Mouse (Mus musculus) lung, embryonic 15.5 days (tissue): ENCODE measurements around the gene Gm9733. TPM values are rescaled to one million over a fixed set of nuclear protein-coding genes. Genes with fewer than 3 reads are reported as not detected.
"Not testable (repeated sequence)": the region's sequence is repeated elsewhere in the genome, so short reads cannot be mapped to it uniquely, and the experiment has no call there.

Source experiments
- ATAC-seq: fragments of 200-750 bp; cut with Nextera tagmentation; 2 replicates; pipeline ENCODE4 v1.8.0; 2017; ENCODE audit warnings: moderate number of reproducible peaks, borderline replicate concordance; ENCODE audit not compliant: low FRiP score, low TSS enrichment; ENCODE audit errors: extremely low read depth
- H3K27ac ChIP-seq: fragments of 300-500 bp; sonication (generic); 2 replicates; pipeline ENCODE4 v1.5.1; 2015; ENCODE audit warnings: moderate library complexity, mild to moderate bottlenecking, inconsistent platforms
- H3K27me3 ChIP-seq: fragments of 300-500 bp; sonication (generic); 2 replicates; pipeline ENCODE4 v1.6.1; 2015; ENCODE audit warnings: inconsistent platforms
- H3K36me3 ChIP-seq: fragments of 300-500 bp; sonication (generic); 2 replicates; pipeline ENCODE4 v1.6.1; 2015; ENCODE audit warnings: inconsistent platforms
- H3K4me1 ChIP-seq: fragments of 300-500 bp; sonication (generic); 2 replicates; pipeline ENCODE4 v1.6.1; 2015; ENCODE audit warnings: inconsistent platforms
- H3K4me2 ChIP-seq: fragments of 300-500 bp; sonication (generic); 2 replicates; pipeline ENCODE4 v1.6.1; 2015; ENCODE audit warnings: inconsistent platforms, mild to moderate bottlenecking, moderate library complexity
- H3K4me3 ChIP-seq: fragments of 300-500 bp; sonication (generic); 2 replicates; pipeline ENCODE4 v1.5.1; 2015; ENCODE audit warnings: mild to moderate bottlenecking, inconsistent platforms
- H3K9ac ChIP-seq: fragments of 300-500 bp; sonication (generic); 2 replicates; pipeline ENCODE4 v1.6.1; 2015; ENCODE audit warnings: inconsistent platforms
- H3K9me3 ChIP-seq: fragments of 300-500 bp; sonication (generic); 2 replicates; pipeline ENCODE4 v1.6.1; 2016; ENCODE audit warnings: inconsistent platforms
- WGBS: fragments of 180-500 bp; shearing (Covaris S2); methylation state at CpG from one replicate; pipeline ENCODE4 v1.1.7; 2015; 5-methylcytosine and 5-hydroxymethylcytosine counted together
- polyA plus RNA-seq: library from polyadenylated mRNA; unstranded; fragments of >200 nt; fragmentation: Nextera tagmentation; extraction: Ambion mirVana; gene quantifications from 2 replicates; pipeline ENCODE4 v1.2.1, GENCODE M21; 2015

Gene Gm9733
- 0.26 TPM in 1 of 2 replicates, not detected in the other for polyA plus RNA-seq

GRCm38 (mm10) chr3:15332063-15332462 lies at the start of gene Gm9733:
Gm9733 (minus strand) TSS chr3:15332302.
- Histone ChIP-seq H3K9me3 (no peaks in the 10 kb centered on the region; the same call in 1 of the 2 replicates), H3K4me2 (no peak within 1 kb of the TSS), H3K36me3 (no peaks in the 10 kb centered on the region), H3K27me3 (no peaks in the 10 kb centered on the region), H3K27ac (no peak within 1 kb of the TSS), H3K4me1 (no peaks in the 10 kb centered on the region), H3K9ac (no peak within 1 kb of the TSS), H3K4me3 (no peak within 1 kb of the TSS)
- ATAC-seq = no peak
- 78% methylated on average over 3 of the region's 3 CpGs for WGBS

- not testable (repeated sequence) for H3K27ac ChIP-seq
Observed at GRCm38 (mm10) chr3:15355690-15356089, 23.6 kb upstream of the Gm9733 start.

GRCm38 (mm10) chr3:15350318-15350717 lies 18.2 kb upstream of the Gm9733 start:
- not testable (repeated sequence) for H3K4me1 ChIP-seq

More at GRCm38 (mm10) chr3:15355690-15356089, 23.6 kb upstream of the Gm9733 start:
- not testable (repeated sequence) for H3K9ac ChIP-seq, H3K4me2 ChIP-seq, ATAC-seq, H3K36me3 ChIP-seq, H3K4me1 ChIP-seq, H3K27me3 ChIP-seq, H3K9me3 ChIP-seq, H3K4me3 ChIP-seq
- 71% methylated on average over 3 of the region's 3 CpGs for WGBS

GRCm38 (mm10) chr3:15345606-15346005 lies 13.5 kb upstream of the Gm9733 start:
- H3K27me3 ChIP-seq, H3K9ac ChIP-seq, H3K36me3 ChIP-seq, H3K27ac ChIP-seq, H3K4me2 ChIP-seq, ATAC-seq, H3K4me1 ChIP-seq, H3K4me3 ChIP-seq, H3K9me3 ChIP-seq: not testable (repeated sequence)
- 53% methylated on average over 3 of the region's 3 CpGs for WGBS

More at GRCm38 (mm10) chr3:15350318-15350717, 18.2 kb upstream of the Gm9733 start:
- not testable (repeated sequence) for H3K9me3 ChIP-seq, H3K4me2 ChIP-seq, H3K4me3 ChIP-seq, H3K36me3 ChIP-seq, H3K27ac ChIP-seq, H3K9ac ChIP-seq, H3K27me3 ChIP-seq, ATAC-seq
- 80% methylated on average over 1 of the region's 2 CpGs for WGBS

GRCm38 (mm10) chr3:15340287-15340686 lies 8.2 kb upstream of the Gm9733 start:
- 59% methylated on average over 1 of the region's 1 CpGs for WGBS
- Histone ChIP-seq H3K9me3 (no peaks in the 10 kb centered on the region), H3K4me2 (no peak overlapping the region), H3K9ac (no peak overlapping the region), H3K27ac (no peak overlapping the region), H3K4me3 (no peak overlapping the region), H3K27me3 (no peaks in the 10 kb centered on the region), H3K36me3 (no peaks in the 10 kb centered on the region), H3K4me1 (no peaks in the 10 kb centered on the region)
- no peak for ATAC-seq

- Histone ChIP-seq H3K27ac (no peak overlapping the region), H3K4me1 (no peaks in the 10 kb centered on the region), H3K27me3 (no peaks in the 10 kb centered on the region), H3K4me2 (no peak overlapping the region), H3K9me3 (no peaks in the 10 kb centered on the region; the same call in 1 of the 2 replicates), H3K9ac (no peak overlapping the region), H3K4me3 (no peak overlapping the region), H3K36me3 (no peaks in the 10 kb centered on the region)
- ATAC-seq = no peak
- WGBS = 63% methylated on average over 2 of the region's 2 CpGs
Observed at GRCm38 (mm10) chr3:15334182-15334581, 2.1 kb upstream of the Gm9733 start.

GRCm38 (mm10) chr3:15331545-15331944 lies 557 bp downstream of the Gm9733 start:
- no peak overlapping the region for H3K4me2 ChIP-seq
- 66% methylated on average over 3 of the region's 3 CpGs for WGBS

GRCm38 (mm10) chr3:15329549-15329948 lies 2.6 kb downstream of the Gm9733 start:
- no peak overlapping the region for H3K4me2 ChIP-seq
- no peaks in the 10 kb centered on the region for H3K4me1 ChIP-seq
- no peak overlapping the region for H3K9ac ChIP-seq
- no peaks in the 10 kb centered on the region; the same call in 1 of the 2 replicates for H3K9me3 ChIP-seq
- no peak overlapping the region for H3K27ac ChIP-seq
- ATAC-seq = no peak
- H3K36me3 ChIP-seq = no peaks in the 10 kb centered on the region
- H3K4me3 ChIP-seq = no peak overlapping the region
- H3K27me3 ChIP-seq = no peaks in the 10 kb centered on the region

More at GRCm38 (mm10) chr3:15331545-15331944, 557 bp downstream of the Gm9733 start:
- H3K9ac ChIP-seq = no peak overlapping the region
- H3K27me3 ChIP-seq = no peaks in the 10 kb centered on the region
- ATAC-seq = no peak
- H3K4me3 ChIP-seq = no peak overlapping the region
- H3K9me3 ChIP-seq = no peaks in the 10 kb centered on the region; the same call in 1 of the 2 replicates
- no peaks in the 10 kb centered on the region for H3K4me1 ChIP-seq
- no peak overlapping the region for H3K27ac ChIP-seq
- H3K36me3 ChIP-seq = no peaks in the 10 kb centered on the region

GRCm38 (mm10) chr3:15284424-15285328 lies 47.4 kb downstream of the Gm9733 start:
- Histone ChIP-seq H3K36me3 (no peaks in the 10 kb centered on the region), H3K9me3 (no peaks in the 10 kb centered on the region), H3K4me3 (no peak overlapping the region), H3K4me2 (no peak overlapping the region), H3K27ac (no peak overlapping the region), H3K27me3 (no peaks in the 10 kb centered on the region), H3K9ac (no peak overlapping the region), H3K4me1 (no peaks in the 10 kb centered on the region)
- ATAC-seq = no peak
- WGBS = 85% methylated on average over 6 of the region's 6 CpGs

GRCm38 (mm10) chr3:15275899-15276526 lies 56.1 kb downstream of the Gm9733 start:
- 75% methylated on average over 5 of the region's 5 CpGs for WGBS

GRCm38 (mm10) chr3:15264450-15264849 lies 67.7 kb downstream of the Gm9733 start:
- no peaks in the 10 kb centered on the region for H3K4me1 ChIP-seq
- no peak for ATAC-seq
- WGBS = 11% methylated on average over 3 of the region's 3 CpGs

More at GRCm38 (mm10) chr3:15275899-15276526, 56.1 kb downstream of the Gm9733 start:
- no peak for ATAC-seq
- no peak overlapping the region for H3K27ac ChIP-seq
- H3K9me3 ChIP-seq = no peaks in the 10 kb centered on the region
- no peak overlapping the region for H3K9ac ChIP-seq
- no peaks in the 10 kb centered on the region for H3K27me3 ChIP-seq
- no peak overlapping the region for H3K4me3 ChIP-seq
- H3K4me2 ChIP-seq = no peak overlapping the region
- no peaks in the 10 kb centered on the region for H3K36me3 ChIP-seq
- H3K4me1 ChIP-seq = no peaks in the 10 kb centered on the region

GRCm38 (mm10) chr3:15255726-15256125 lies 76.4 kb downstream of the Gm9733 start:
- Histone ChIP-seq H3K4me1 (no peaks in the 10 kb centered on the region), H3K4me2 (no peak overlapping the region), H3K4me3 (no peak overlapping the region), H3K27me3 (no peaks in the 10 kb centered on the region), H3K9me3 (no peaks in the 10 kb centered on the region), H3K9ac (no peak overlapping the region), H3K27ac (no peak overlapping the region), H3K36me3 (no peaks in the 10 kb centered on the region)
- no peak for ATAC-seq
- 74% methylated on average over 6 of the region's 6 CpGs for WGBS

More at GRCm38 (mm10) chr3:15264450-15264849, 67.7 kb downstream of the Gm9733 start:
- Histone ChIP-seq H3K27ac (no peak overlapping the region), H3K9ac (no peak overlapping the region), H3K36me3 (no peaks in the 10 kb centered on the region), H3K4me3 (no peak overlapping the region), H3K9me3 (no peaks in the 10 kb centered on the region; the same call in 1 of the 2 replicates), H3K4me2 (no peak overlapping the region), H3K27me3 (no peaks in the 10 kb centered on the region)
